Mouse (Mus musculus) ES-Bruce4 (cell line): ENCODE measurements around the gene Wwtr1. TPM values are rescaled to one million over a fixed set of nuclear protein-coding genes. Genes with fewer than 3 reads are reported as not detected.

Source experiments
- H3K27ac ChIP-seq: 2 replicates; pipeline ENCODE4 v1.5.1; 2012; ENCODE audit warnings: low read length, inconsistent platforms; ENCODE audit not compliant: insufficient read depth
- H3K27me3 ChIP-seq: 2 replicates; pipeline ENCODE4 v1.6.1; 2012; ENCODE audit warnings: mild to moderate bottlenecking, low read length, inconsistent platforms; ENCODE audit not compliant: control insufficient read depth, poor library complexity, insufficient read depth, severe bottlenecking
- H3K36me3 ChIP-seq: 2 replicates; pipeline ENCODE4 v1.6.1; 2012; ENCODE audit warnings: inconsistent platforms, mild to moderate bottlenecking, low read length, moderate library complexity; ENCODE audit not compliant: control insufficient read depth, poor library complexity, insufficient read depth, severe bottlenecking
- H3K4me1 ChIP-seq: one replicate; pipeline ENCODE4 v1.8.1; 2011; ENCODE audit warnings: low read length; ENCODE audit not compliant: control insufficient read depth, insufficient read depth
- H3K4me3 ChIP-seq: 2 replicates; pipeline ENCODE4 v1.5.1; 2011; ENCODE audit warnings: low read depth, mild to moderate bottlenecking, low read length
- H3K9ac ChIP-seq: 2 replicates; pipeline ENCODE4 v1.6.1; 2012; ENCODE audit warnings: low read depth, mild to moderate bottlenecking, inconsistent platforms; ENCODE audit not compliant: poor library complexity, severe bottlenecking
- H3K9me3 ChIP-seq: replicated peaks from 2 replicates; pipeline ENCODE4 v1.6.1; 2012; ENCODE audit warnings: mild to moderate bottlenecking, low read length, inconsistent platforms; ENCODE audit not compliant: control insufficient read depth, poor library complexity, insufficient read depth, severe bottlenecking
- CTCF ChIP-seq: IDR thresholded peaks from one replicate; pipeline ENCODE4 v1.8.1; 2011; ENCODE audit warnings: low read depth, low read length
- EP300 ChIP-seq: IDR thresholded peaks from 2 replicates; pipeline ENCODE4 v1.6.1; 2011; ENCODE audit warnings: low read depth, low read length; ENCODE audit not compliant: insufficient read depth
- POLR2A ChIP-seq: IDR thresholded peaks from one replicate; pipeline ENCODE4 v1.8.1; 2011; ENCODE audit warnings: low read length; ENCODE audit not compliant: insufficient read depth
- polyA plus RNA-seq: library from polyadenylated mRNA; stranded (reverse); fragments of >200 nt; gene quantifications from 2 replicates; pipeline ENCODE4 v1.2.4, GENCODE M21; 2011; ENCODE audit warnings: low read depth; ENCODE audit not compliant: missing spikeins, insufficient read depth, insufficient read length

Gene Wwtr1
- polyA plus RNA-seq, 1 experiment, result 43.7 TPM

GRCm38 (mm10) chr3:57580426-57581195, 4.9 kb upstream of the Wwtr1 start:
- no peaks in the 10 kb centered on the region for H3K36me3 ChIP-seq
- no peak overlapping the region for H3K27ac ChIP-seq
- H3K4me1 ChIP-seq, result no peaks in the 10 kb centered on the region
- no peak overlapping the region for H3K4me3 ChIP-seq
- H3K27me3 ChIP-seq, result no peaks in the 10 kb centered on the region
- no peak for TF ChIP-seq CTCF
- TF ChIP-seq POLR2A, result no peak
- no peak for TF ChIP-seq EP300
- H3K9ac ChIP-seq, result no peak overlapping the region
- no peaks in the 10 kb centered on the region; the same call in 1 of the 2 replicates for H3K9me3 ChIP-seq

GRCm38 (mm10) chr3:57576056-57576824, 530 bp upstream of the Wwtr1 start:
- H3K36me3 ChIP-seq, result no peaks in the 10 kb centered on the region
- peak overlapping the region; percentile 76 for H3K4me3 ChIP-seq
- TF ChIP-seq POLR2A (no peak), EP300 (no peak), CTCF (peak; percentile 18)
- no peaks in the 10 kb centered on the region for H3K27me3 ChIP-seq
- H3K9me3 ChIP-seq, result no peaks in the 10 kb centered on the region
- no peaks in the 10 kb centered on the region for H3K4me1 ChIP-seq
- peak overlapping the region; percentile 86 for H3K9ac ChIP-seq
- H3K27ac ChIP-seq, result peak overlapping the region; percentile 76

GRCm38 (mm10) chr3:57574885-57575659, 638 bp downstream of the Wwtr1 start:
- TF ChIP-seq POLR2A, result no peak
- no peak for TF ChIP-seq CTCF
- TF ChIP-seq EP300, result no peak
- Histone ChIP-seq H3K27me3 (no peaks in the 10 kb centered on the region), H3K27ac (no peak overlapping the region), H3K36me3 (no peaks in the 10 kb centered on the region), H3K9me3 (no peaks in the 10 kb centered on the region), H3K4me3 (peak overlapping the region; percentile 76), H3K9ac (peak overlapping the region; percentile 86), H3K4me1 (no peaks in the 10 kb centered on the region)

GRCm38 (mm10) chr3:57573898-57574570, 1.7 kb downstream of the Wwtr1 start:
- TF ChIP-seq CTCF, result no peak
- no peak for TF ChIP-seq EP300
- no peak for TF ChIP-seq POLR2A
- H3K9me3 ChIP-seq, result no peaks in the 10 kb centered on the region
- peak overlapping the region; percentile 86 for H3K9ac ChIP-seq
- peak overlapping the region; percentile 76 for H3K4me3 ChIP-seq
- no peaks in the 10 kb centered on the region for H3K27me3 ChIP-seq
- no peaks in the 10 kb centered on the region for H3K36me3 ChIP-seq
- no peaks in the 10 kb centered on the region for H3K4me1 ChIP-seq
- no peak overlapping the region for H3K27ac ChIP-seq

DNA sequence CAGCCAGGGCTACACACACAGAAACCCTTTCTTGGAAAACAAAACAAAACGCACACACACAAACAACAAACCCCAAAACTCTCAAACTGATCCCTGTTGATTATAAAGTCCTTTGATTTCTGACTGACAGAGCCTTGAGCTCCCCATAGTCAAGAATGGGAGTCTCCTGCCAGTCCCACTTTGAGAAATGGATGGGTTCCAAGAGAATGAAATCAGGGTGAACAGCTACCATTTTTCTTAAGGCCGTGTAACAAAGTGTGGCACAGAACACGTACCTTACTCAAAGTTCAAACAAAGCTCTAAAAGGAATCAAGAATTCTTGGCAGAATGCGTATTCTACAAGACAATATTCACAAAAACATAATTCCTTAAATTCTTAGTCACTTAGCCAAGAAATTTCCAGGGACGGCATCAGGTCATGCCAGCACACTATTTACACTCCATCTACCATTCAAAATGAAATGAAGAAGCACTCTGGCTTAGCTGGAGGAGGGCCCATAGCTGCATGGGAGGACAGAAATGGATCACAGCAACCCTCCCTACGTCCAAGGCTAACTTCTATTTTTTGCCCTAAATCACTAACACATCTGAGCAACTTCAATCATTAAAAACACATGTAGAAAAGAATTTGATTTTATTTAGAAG, 3.3 kb downstream of the Wwtr1 start:
- no peaks in the 10 kb centered on the region for H3K9me3 ChIP-seq
- no peak overlapping the region for H3K4me3 ChIP-seq
- TF ChIP-seq POLR2A (no peak), EP300 (no peak), CTCF (no peak)
- no peaks in the 10 kb centered on the region for H3K4me1 ChIP-seq
- H3K9ac ChIP-seq, result no peak overlapping the region
- H3K27me3 ChIP-seq, result no peaks in the 10 kb centered on the region
- no peaks in the 10 kb centered on the region for H3K36me3 ChIP-seq
- no peak overlapping the region for H3K27ac ChIP-seq
